Mouse (Mus musculus) urinary bladder, postnatal 36 days (tissue): ENCODE measurements around the gene Brca2.

Experiments used
- DNase-seq, 2 experiments: peaks; one replicate each; pipeline ENCODE4 v3.0.0; 2022; ENCODE audit warnings: low spot score in 2 of 2, mixed read lengths in 1 of 2

Gene Brca2

GRCm38 (mm10) chr5:150564426-150564825, 42.0 kb downstream of the Brca2 start:
- DNase-seq, result no peak

DNA sequence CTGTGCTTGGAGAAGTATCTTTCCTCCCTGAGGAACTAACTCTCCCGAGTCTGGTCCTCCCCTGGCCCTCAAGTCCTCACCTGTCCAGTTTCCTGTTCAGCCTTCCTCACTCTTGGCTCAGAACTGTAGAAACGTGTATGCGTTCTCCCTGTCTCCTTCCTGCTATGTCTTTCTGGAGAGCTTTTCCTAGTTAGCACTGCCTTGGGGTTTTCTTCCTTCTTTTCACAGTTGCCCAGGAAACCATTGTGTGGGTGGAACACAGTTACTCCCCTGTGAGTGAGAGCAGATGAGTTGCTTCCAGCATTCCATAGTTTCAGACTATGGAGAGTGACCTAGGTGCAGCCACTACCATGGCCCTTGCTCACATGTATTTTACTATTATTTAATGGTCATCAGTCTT, 43.8 kb downstream of the Brca2 start:
- DNase-seq, result no peak

DNA sequence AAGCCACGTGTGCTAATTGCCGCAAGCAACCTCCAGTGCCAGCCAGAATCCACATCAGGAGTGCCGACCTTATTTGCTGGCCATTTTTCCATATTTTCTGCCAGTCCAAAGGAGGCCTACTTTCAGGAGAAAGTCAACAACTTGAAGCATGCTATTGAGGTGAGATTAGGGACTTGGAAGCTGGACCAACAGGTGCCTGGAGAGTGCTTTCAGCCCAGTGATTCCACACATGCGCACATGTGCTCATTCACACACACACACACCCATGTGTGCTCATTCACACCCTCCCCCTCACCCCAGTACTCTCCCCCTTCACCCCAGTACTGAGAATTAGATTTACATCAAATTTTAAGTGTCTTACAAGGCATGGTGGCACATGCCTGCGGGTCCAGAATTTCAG, 44.5 kb downstream of the Brca2 start:
- no peak for DNase-seq

- DNase-seq, result no peak
Measured at GRCm38 (mm10) chr5:150570496-150571219, 48.2 kb downstream of the Brca2 start.

DNA sequence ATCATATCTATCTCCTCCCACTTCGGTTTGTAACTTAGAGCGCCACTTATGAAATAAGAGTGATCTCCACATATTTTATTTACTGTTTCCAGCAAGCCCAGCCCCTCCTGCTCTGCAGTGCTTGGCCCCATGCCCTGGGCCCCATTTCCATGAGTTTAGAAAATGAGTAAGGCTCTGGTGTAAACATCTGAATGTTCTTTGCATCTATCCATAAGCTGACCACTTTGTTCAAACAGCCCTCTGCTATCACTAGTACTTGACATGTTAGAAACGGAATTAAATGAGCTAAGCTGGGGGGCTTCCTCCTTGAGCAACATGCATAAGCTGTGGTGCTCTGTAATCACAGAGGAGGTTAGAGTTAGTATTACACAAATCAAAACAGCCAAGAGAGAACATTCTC, 52.0 kb downstream of the Brca2 start:
- no peak for DNase-seq

DNA sequence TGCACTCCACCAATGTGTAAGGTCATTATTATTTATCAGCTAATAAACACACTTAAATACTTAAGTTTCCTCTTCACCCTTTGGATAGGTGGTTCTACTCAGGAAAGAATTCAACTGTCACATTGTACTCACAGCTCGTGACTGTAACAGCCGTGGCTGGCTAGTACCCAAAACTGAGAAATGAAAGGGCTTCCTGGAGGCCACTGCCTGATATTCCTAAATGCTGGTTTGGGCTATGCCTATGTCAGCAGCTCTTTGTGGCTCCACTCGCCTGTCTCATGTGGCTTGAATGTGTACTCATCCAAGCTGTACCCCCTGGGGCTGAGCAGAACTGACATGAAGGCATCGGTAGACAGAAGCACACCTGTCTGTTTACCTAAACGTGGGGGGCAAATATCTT, 52.5 kb downstream of the Brca2 start:
- DNase-seq, result no peak

DNA sequence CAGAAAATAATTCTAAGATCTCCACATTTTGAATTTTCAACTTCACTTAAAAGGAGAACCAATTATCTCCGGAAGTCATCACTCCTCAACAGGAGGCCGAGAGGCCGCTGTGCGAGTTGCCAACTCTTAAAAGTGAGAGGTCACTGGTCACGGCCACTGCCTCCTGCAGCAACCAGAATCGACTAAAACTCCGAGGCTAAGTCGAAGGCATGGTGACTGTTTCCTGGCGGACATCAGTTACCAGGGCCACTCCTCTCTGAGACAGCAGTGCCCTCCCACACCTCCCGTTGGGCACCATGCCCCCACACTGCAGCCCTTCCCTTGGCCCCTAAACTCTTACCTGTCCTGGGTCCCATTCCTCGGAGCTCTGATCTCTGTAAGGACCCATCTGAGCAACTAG, 54.4 kb downstream of the Brca2 start:
- DNase-seq, result no peak

DNA sequence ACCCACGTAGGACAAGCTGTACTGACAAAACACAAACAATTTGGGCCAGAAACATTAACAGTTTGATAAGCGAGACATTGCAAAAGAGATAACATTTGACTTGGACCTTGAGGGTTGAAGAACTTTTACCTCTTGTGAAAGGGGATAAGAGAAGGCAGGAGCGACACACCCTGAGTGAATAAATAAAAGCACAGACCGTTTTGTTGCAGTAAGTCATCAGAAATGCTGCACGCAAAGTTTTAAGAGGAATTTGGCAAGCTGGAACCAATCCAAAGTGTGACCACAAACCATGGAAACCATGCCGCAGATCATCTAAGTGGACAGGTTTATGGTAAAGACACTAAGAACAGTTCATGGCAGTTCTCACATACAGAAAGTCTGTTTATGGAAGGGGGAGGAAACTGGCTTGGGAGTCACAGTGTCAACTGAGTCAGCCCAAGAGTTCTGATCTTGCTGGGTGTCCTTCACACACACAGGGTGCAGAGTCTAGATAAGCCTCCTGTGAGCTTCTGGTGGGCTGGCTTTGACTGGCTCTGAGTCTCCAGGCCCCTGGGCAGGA, 56.3 kb downstream of the Brca2 start:
- peak; percentile 43 to 47 for DNase-seq

DNA sequence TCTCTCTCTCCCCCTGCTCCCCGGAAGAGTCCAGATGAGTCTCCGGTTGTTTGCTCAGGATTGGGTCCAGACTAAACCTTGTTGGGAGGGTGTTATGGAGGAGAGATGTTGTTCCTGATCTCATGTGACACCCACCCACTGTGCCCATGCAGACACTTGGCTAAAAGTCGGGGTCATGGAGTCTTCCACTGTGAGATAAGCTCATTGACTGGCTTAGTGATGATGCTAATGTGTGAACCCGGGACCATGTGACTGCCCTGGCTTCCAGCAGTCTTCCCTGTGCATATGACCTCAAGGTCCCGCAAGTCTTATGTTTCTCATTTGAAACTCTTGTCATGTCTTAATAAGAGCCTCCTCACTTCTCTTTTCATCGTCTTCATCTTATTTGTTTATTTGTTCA, 58.8 kb downstream of the Brca2 start:
- DNase-seq, result no peak

- no peak for DNase-seq
Measured at GRCm38 (mm10) chr5:150583181-150583580, 60.8 kb downstream of the Brca2 start.

- DNase-seq, result peak in 1 of 2 experiments; percentile 65
Measured at GRCm38 (mm10) chr5:150583622-150584336, 61.3 kb downstream of the Brca2 start.

DNA sequence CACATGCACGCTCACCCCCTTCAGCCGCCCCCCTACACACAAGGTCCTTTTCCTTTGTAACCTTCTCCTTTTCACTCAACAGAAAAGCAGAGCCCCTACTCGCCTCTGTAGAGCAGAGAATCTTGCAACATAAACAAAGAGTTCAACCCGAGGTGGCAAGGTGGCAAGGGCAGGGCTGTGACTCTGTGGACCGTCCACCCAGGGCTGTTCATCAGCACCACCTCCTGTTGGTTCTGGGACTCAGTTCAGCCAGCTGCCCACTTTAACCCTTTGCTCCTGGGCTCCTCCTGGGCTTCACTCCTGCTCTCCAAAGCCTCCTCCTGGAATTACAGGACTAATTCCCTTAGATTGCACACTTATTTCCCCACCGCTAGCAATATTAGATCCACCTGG, 61.9 kb downstream of the Brca2 start:
- DNase-seq, result no peak

DNA sequence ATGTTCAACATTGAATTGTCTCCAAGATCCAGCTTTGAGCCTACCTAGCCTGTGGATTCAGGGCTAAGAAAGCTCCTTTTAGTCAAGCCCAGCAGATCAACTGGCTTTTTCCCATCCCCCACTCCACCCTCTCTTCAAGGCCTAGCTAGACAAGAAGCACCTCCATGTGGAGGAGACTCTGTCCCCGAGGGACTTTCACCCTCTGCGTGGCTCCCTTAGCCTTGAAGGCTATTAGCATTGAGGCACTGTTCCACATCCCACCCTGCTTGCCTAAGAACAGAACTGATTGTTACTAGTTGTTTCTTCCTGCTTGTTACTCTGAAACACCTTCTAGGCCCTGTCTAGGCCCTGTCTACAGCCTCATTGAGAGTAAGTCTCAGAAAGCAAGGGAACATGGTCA, 67.5 kb downstream of the Brca2 start:
- no peak for DNase-seq

DNA sequence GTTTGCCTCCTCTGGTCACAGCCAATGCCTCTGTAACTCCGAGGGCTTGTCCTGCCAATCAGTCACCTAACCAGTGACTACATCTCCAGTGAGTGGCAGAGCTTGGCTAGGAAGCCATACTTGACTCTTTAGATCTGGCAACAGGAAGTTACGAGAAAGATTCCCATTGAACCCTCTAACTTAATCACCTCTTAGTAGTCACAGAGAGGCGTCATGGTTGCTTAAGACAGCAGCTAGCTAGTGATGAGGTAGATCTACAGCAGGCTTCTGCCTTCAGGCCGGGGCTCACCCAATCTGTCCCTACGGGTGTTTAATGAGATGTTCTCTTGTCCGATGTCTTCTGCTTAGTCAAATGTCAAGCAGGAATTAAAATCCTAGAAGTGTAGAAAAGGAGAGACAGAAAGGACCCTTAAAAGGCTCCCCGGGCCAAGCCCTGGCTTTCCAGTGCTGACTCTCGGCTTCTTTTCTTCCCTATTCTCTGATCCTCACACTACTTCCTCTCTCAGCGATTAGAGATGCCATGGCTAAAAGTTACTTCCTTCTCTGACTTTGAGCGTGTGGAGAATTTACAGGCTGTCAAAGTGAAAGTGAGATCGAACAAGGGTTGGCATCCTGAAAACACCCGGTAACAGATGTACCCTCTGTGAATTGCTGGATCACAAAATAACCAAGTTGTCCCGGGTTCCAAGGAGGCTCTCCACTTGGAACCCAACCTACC, 69.9 kb downstream of the Brca2 start:
- DNase-seq, result no peak

GRCm38 (mm10) chr5:150592904-150593755, 70.7 kb downstream of the Brca2 start:
- DNase-seq, result peak; percentile 53 to 63

- DNase-seq, result peak; percentile 45 to 63
Measured at GRCm38 (mm10) chr5:150593756-150594648, 71.6 kb downstream of the Brca2 start.

GRCm38 (mm10) chr5:150594649-150595339, 72.4 kb downstream of the Brca2 start:
- DNase-seq, result no peak

DNA sequence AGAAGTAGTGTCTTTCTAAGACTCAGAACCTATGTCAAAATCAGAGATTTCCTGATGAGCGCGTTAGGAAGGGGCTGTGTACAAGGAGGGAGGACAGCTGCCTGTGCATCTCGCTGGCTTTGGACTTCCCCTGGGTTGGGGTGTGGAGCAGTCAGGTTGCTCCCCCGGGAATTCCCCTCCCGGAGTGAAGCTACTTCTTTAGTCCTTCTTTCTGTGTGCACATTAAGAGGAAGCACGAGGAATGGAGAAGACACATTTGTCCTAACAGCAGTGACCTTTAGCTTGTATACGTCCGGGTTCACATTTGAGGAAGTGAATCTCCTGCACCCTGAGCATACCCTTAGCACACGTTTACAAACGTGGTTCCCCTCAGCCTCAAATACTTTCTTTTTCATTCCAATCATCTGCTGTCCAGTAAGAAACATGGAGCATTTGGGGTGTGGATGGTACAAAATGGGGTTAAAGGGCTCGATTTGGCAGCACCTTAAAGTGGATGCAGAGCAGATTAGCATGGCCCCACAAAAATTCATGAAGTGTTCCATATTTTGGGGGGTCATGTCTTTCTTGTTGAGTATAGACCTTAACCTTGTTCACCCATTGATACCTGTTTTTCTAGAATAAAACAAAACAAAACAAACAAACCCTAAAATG, 73.1 kb downstream of the Brca2 start:
- no peak for DNase-seq

DNA sequence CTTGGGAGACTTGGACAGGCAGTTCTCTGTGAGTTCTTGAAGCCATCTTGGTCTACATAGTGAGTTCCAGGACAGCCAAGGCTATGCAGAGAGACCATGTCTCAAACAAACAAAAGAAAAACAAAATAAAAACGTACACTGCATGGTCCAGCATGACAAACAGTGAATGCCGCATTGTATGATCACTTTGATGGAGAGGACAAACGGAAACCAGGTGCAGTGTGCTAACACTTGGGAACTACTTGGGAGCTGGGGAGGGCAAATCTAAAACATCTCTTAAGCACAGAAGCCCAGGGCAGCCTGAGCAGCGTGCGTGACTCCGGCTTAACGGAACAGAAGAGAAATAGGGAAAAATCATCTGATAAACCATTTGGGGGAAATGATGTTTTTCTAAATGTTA, 74.7 kb downstream of the Brca2 start, which contains the start of gene N4bp2l1:
Gene N4bp2l1 (minus strand): TSS at position 101 of the 400 bp plus-strand sequence.
- no peak for DNase-seq
